Mouse (Mus musculus) R1 (cell line): Measurements from ENCODE around the gene H3f3b.
A peak's percentile ranks its signal among the peaks of the same experiment; 100 is the strongest.

Experiments used
- DNase-seq: peaks from one replicate; pipeline ENCODE4 v3.0.0-alpha.2; 2018; ENCODE audit warnings: low read depth, low spot score

H3f3b gene

DNA sequence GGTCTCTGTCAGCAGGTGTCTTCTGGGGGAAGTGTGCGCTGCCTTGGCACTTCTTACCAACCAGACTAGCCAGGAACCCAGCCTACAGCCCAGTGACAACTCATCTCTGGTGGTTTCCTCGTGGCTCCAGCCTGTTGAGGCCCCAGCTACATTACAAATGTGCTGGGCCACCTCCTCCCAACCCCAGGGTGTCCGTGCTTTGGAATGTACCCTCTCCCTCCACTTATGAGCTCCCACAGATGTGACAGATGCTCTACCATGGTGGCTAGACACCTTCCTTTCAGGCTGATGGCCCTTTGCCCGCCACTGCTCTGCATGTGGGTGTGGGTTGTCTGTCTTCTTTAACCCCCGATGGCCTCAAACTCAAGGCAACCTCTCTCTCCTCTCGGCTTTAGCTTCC lies 26.0 kb downstream of the H3f3b start:
- DNase-seq, result no peak

DNA sequence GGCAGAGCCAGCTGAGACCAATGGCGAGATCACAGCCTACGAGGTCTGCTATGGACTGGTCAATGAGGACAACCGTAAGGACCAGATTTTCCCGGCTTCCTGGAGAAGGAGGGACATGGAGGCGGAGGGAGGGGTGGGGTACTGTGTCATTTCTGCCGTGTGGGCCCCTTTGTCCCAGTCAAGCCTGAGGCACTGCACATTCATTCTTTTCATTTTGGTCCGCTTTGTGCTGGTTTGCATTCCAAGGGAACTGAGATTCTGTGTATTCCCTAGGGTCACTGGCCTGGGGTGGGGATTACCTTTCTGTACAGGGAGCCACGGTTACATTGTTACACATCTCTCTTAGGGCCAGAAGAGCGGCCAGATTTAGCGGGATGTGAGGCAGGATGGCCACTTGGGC lies 27.2 kb downstream of the H3f3b start:
- DNase-seq, result no peak

DNA sequence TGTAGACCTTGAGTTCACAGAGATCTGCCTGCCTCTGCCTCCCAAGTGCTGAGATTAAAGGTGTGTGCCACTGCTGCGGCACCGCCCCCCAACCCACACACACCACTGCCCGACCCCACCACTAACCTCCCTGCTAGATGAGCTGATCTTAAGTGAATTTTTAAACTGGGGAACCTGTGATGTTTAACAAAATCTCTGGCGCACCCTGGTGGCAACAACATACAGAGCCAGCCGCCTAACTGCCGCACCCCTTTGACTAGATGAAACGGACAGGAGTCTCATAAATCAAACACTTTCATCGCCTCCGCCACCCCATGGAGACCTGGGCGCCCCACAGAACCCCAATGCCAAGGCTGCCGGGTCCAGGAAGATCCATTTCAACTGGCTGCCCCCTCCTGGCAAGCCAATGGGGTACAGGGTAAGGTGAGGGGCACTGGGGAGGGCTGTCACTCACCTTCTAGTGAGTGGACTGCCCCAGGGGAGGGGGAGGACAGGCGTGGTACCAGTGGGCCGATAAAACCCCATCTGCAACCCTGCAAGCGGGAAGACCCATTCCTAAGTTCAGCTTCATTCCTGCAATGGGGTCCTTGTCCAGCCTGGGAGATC lies 28.1 kb downstream of the H3f3b start:
- peak; percentile 85 for DNase-seq

DNA sequence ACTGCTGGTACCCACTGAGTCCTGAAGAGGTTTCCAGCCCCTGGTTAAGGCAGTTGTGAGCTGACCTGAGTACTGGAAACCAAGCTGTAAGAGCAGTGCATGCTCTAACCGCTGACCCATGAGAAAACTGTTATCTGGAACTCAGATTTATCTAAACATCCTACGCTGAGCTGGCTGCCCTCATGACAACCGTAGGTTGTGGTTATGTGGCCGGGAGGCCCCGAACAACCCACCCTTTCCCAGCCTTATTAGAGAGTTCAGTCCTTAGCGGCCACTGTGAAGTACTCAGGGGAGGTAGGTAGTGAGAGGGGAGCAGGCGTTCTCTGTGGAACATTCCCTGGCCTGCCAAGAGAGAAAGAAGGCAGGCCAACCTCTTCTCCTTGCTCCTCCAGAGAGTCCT lies 28.7 kb downstream of the H3f3b start:
- DNase-seq, result no peak

DNA sequence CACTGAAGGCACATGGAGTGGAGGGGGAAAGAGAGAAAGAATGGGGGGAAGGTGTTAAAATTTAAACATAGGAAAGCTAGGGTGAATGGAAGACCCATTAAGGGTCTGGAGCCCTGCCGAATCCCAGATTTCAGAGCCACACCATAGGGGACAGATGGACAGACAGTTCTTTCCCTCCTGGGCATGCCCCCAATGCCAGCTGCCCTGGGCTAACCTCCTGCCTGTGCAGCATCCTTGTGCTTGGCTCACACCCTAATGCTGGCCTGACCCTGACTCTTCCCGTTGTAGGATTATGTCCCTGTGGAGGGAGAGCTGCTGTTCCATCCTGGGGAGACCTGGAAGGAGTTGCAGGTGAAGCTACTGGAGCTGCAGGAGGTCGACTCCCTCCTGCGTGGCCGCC lies 30.1 kb downstream of the H3f3b start:
- DNase-seq, result no peak

DNA sequence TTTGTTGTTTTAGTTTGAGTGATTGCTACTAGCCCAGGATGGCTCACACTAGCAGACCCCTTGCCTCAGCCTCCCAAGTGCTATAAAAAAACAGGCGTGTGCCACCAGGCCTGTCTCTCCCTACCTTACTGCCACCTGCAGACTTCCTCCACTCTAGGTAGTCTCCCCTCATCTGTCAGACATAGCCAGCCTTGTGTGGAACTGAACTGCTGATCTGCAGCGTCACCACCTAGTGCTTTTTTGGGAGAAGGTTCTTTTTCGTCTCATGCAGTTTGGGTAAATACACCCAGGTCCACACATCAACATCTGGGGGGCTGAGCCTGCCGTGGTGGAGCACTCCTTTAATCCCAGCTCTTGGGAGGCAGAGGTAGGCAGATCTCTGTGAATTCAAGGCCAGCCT lies 30.7 kb downstream of the H3f3b start:
- DNase-seq, result peak; percentile 54

DNA sequence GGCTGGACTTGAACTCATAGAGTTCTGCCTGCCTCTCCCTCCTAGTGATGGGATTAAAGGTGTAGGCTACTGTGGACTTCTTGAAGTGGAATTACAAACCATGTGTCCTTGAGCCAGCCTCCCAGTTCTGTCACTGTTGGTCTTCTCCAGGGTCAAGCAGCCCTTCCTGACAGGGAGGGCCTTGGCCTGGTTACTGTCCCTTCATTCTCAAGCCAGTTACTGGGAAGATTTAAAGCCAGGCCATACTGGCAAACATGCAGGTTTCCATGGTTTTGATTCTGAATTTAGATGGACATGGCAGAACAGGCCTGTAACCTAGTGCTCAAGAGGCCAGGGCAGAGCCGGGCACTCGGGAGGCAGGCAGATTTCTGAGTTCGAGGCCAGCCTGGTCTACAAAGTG lies 32.5 kb downstream of the H3f3b start:
- DNase-seq, result no peak

DNA sequence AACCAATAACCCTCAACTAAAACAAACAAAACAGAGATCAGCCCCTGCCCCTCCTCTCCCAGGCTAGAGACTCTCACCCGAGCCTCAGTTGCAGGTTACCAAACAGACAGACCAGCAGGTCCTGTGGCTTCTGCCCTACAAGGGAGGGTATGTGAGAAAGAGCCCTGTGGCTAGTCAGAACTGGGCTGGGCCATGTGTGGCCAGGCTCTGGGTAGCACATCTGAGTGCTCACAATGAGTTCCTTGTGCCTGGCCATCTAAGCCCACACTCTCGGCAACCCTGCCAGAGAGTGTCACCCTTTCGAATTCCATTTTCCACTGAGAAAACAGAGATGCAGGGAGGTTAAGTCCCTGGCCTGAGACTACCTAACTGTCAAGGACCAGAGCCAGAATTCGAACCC lies 35.7 kb downstream of the H3f3b start:
- no peak for DNase-seq

DNA sequence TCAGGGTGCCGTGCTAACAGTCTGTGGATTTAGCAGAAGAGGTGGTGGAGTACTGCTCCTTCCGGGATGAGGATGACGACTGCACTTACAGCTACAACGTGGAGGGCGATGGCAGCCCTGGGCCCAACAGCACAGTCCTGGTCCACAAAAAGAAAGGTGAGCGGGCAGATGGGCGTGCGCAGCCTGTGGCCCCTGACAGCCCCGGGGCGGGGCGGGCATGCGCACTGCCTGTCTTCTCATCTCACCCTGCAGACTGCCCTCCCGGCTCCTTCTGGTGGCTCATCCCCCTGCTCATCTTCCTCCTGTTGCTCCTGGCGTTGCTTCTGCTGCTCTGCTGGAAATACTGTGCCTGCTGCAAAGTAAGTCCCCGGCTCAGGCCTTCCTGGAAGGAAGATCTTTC lies 38.1 kb downstream of the H3f3b start:
- peak; percentile 76 for DNase-seq

DNA sequence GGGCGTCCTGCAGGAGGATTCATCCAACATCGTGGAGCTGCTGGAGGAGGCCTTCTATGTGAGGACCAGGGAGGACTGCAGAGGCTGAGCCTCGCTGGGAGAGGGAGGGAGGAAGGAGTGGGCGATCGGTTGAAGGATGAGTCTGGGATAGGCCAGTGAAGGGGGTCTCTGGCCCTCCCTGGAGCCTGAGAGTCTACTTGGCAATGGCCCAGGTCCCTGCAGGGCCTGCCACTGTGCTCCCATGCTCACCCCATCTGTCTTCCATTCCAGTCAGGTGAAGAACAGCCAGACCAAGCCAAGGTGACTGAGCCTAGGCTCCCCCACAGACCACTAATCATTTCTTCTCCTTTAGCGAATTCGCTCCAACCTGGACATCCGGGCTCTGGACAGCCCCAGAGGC lies 44.5 kb downstream of the H3f3b start:
- DNase-seq, result no peak

DNA sequence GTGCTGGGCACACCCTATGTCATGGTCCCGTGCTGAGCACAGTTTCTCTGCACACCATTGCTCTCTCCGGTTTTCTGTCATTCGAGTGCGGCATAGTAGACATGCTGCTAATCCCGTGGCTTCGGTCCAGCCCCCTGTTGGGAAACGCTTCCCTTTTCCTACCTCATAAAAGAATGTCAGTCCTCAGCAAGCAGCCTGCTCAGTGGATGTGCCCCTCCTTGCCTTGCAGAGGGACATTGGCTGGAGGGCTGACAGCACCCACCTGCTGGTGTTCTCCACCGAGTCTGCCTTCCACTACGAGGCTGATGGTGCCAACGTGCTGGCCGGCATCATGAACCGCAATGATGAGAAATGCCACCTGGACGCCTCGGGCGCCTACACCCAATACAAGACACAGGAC lies 45.3 kb downstream of the H3f3b start:
- DNase-seq, result no peak

DNA sequence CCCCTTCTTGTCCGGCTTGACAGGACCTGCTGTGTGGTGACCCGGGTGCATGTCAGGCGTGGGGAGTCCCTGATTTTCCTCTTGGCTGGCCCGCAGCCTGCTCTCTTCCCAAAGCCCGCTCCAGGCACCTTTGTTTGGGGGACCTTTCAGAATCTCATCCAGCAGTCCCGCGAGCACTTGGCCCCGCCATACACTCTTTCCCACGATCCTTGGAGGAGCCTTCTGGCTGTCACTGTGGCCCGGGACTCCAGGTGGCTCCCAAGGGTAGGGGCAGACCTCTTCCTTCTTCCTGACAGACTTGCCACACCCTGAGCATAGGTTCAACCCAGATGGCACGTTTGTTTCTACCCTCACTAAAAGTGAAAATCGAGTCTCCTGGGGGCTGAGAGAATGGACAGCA lies 52.2 kb downstream of the H3f3b start:
- peak; percentile 43 for DNase-seq

DNA sequence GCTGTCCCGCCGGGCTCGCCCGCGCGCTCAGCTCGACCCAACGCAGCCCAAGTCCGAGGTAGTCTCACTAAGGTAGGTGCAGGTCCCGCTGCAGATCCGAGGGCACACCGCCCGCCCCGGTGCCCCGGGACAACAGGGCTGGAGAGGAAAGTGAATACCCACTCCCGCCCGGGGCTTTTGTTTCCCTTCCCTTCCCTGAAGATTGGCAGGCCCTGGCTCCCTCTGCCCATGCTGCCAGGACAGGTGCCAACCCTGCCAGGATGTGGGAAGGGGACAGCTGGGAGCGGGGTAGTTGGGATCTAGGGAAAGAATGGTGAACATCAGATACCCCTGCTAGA lies 52.7 kb downstream of the H3f3b start:
- DNase-seq, result no peak

DNA sequence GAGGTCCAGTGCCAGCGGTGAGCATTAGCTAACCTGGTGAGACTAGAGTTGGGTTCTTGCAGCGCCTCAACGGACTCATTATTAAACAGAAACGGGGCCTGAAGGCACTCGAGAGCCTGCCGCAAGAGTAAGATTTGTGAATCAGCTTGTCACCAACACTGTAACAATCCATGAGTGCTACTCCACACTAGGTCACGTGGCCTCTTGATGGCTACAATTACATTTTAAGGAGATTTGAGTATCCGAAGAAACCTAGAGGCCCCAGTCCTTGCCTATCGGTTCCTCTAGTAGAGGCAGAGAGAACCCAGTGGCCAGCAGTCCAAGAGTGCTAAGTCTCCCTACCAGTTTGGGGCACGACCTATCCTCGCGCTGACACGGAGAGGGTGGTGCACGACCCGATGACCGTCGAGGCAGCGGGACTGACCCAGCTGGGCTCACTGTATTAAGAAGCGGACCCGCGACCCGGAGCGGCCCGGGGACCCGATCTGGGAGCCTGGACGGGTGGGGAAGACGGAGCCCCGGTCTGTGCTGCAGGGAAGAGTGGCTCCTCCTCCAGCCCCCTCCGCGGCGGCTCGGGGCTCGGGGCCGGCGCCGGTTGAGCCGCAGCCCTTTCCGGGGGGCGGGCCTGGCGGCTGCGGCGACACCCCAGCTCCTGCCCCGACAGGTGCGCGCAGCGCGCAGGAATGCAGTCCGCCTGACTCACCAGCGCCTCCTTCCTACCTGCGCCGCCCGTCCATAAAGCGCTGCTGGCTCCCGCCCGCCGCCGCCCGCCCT lies 53.3 kb downstream of the H3f3b start, which contains the start of gene Itgb4:
Itgb4 (plus strand) TSS at position 401 of the 774 bp plus-strand sequence.
- DNase-seq, result peak; percentile 74
